In the genomic region with DNA sequence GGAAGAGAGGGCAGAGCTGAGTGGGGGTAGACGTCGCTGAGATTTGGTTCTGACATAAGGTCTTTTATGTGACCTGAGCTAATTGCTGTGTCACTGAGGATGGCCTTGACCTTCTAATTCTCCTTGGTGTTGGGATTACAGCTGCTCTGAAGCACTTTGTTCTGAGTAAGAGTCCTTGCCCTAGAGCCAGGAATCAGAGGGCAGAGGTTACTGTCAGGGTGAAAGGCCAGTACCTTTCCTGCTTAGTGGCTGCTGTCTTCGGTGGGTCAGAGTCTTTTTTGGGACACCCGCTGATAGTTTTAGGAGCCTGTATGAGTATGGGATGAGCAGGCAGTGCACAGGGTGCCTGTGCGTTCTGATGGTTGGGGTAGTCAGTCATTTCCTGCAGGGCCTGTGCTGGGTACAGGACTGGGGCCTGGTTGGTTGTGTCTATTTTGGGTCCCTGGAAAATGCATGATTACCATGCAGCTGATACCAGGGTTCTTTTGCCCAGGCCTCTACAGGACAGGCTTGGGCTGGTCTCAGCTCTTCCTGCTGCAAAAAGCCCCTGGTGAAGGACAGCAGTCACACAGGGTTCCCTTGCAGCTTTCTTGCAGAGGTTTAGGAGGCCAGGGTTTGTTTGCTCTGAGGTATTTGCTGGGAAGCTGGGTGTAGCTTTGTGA, we compare ENCODE assay signal across 11 mouse cellular contexts. TPM values are rescaled to one million over a fixed set of nuclear protein-coding genes. Genes with fewer than 3 reads are reported as not detected.
DNase-seq lines count a peak whose midpoint lies in the region; ATAC-seq and TF ChIP-seq lines count a peak whose summit lies in the region.
"Had no signal": no experiment of that assay in that cellular context is flagged by ENCODE, and none has a peak within 500 bp of the region (broad histone marks: within the 10 kb centered on the region; RNA-seq: fewer than 3 reads in every experiment).

No protein-coding gene starts in this region.

- WGBS in hindbrain, embryonic 13.5 days = 70% methylated on average over 5 of the region's 5 CpGs
- 64% methylated on average over 5 of the region's 5 CpGs for WGBS in hindbrain, embryonic 11.5 days
- 71% methylated on average over 5 of the region's 5 CpGs for WGBS in limb, embryonic 13.5 days

- H3K4me2 ChIP-seq in hindbrain, embryonic 13.5 days = no peak overlapping the region
- H3K4me2 ChIP-seq in hindbrain, embryonic 11.5 days (replicated peaks; ENCODE audit: low read depth, low read length) = no peak overlapping the region
- H3K4me2 ChIP-seq in limb, embryonic 13.5 days (replicated peaks) = no peak overlapping the region
- H3K4me2 ChIP-seq: forebrain, embryonic 12.5 days had no signal

- peak overlapping the region; percentile 3; the same call in 1 of the 2 replicates for H3K9ac ChIP-seq in hindbrain, embryonic 13.5 days
- no peak overlapping the region for H3K9ac ChIP-seq in hindbrain, embryonic 11.5 days (ENCODE audit: low read depth, low read length)
- H3K9ac ChIP-seq in ES-Bruce4 (ENCODE audit: low read depth, poor library complexity, severe bottlenecking) = no peak overlapping the region
- H3K9ac ChIP-seq in limb, embryonic 13.5 days = peak overlapping the region; percentile 39; the same call in 1 of the 2 replicates

- no peak for TF ChIP-seq CTCF in ES-Bruce4 (IDR thresholded peaks at IDR 0.05; ENCODE audit: low read depth, low read length)

- peaks cover 42% of the 10 kb centered on the region for H3K4me1 ChIP-seq in hindbrain, embryonic 13.5 days (replicated peaks)
- H3K4me1 ChIP-seq in hindbrain, embryonic 11.5 days (replicated peaks; ENCODE audit: control insufficient read depth, insufficient read depth, low read length) = peaks cover 2% of the 10 kb centered on the region; the same call in 1 of the 2 replicates
- H3K4me1 ChIP-seq in ES-Bruce4 (ENCODE audit: control insufficient read depth, insufficient read depth, low read length) = peaks cover 32% of the 10 kb centered on the region
- peaks cover 27% of the 10 kb centered on the region for H3K4me1 ChIP-seq in limb, embryonic 13.5 days

- no peaks in the 10 kb centered on the region for H3K27me3 ChIP-seq in hindbrain, embryonic 13.5 days
- no peaks in the 10 kb centered on the region for H3K27me3 ChIP-seq in hindbrain, embryonic 11.5 days (ENCODE audit: control insufficient read depth, insufficient read depth, low read length)
- no peaks in the 10 kb centered on the region for H3K27me3 ChIP-seq in ES-Bruce4 (ENCODE audit: control insufficient read depth, insufficient read depth, low read length, poor library complexity, severe bottlenecking)
- H3K27me3 ChIP-seq in limb, embryonic 13.5 days = no peaks in the 10 kb centered on the region
- H3K27me3 ChIP-seq: forebrain, embryonic 12.5 days had no signal

- no peak for TF ChIP-seq EP300 in ES-Bruce4 (IDR thresholded peaks at IDR 0.05; ENCODE audit: insufficient read depth, low read depth, low read length)

- no peak overlapping the region for H3K27ac ChIP-seq in hindbrain, embryonic 13.5 days
- no peak overlapping the region for H3K27ac ChIP-seq in hindbrain, embryonic 11.5 days (ENCODE audit: low read depth, low read length)
- peak overlapping the region; percentile 93 for H3K27ac ChIP-seq in ES-Bruce4 (ENCODE audit: insufficient read depth, low read length)
- H3K27ac ChIP-seq in limb, embryonic 13.5 days = no peak overlapping the region
- H3K27ac ChIP-seq: forebrain, embryonic 12.5 days had no signal

- no peak for TF ChIP-seq POLR2A in ES-Bruce4 (IDR thresholded peaks at IDR 0.05; ENCODE audit: insufficient read depth, low read length)

- H3K36me3 ChIP-seq in hindbrain, embryonic 13.5 days = peaks cover 36% of the 10 kb centered on the region
- H3K36me3 ChIP-seq in hindbrain, embryonic 11.5 days (ENCODE audit: control insufficient read depth, insufficient read depth, low read length) = peaks cover 7% of the 10 kb centered on the region
- peaks cover 28% of the 10 kb centered on the region for H3K36me3 ChIP-seq in ES-Bruce4 (ENCODE audit: control insufficient read depth, insufficient read depth, low read length, poor library complexity, severe bottlenecking)
- peaks cover 58% of the 10 kb centered on the region for H3K36me3 ChIP-seq in limb, embryonic 13.5 days

- H3K4me3 ChIP-seq in hindbrain, embryonic 13.5 days = no peak overlapping the region
- no peak overlapping the region for H3K4me3 ChIP-seq in hindbrain, embryonic 11.5 days (ENCODE audit: low read depth, low read length)
- H3K4me3 ChIP-seq in ES-Bruce4 (ENCODE audit: low read depth, low read length) = no peak overlapping the region
- H3K4me3 ChIP-seq in limb, embryonic 13.5 days = no peak overlapping the region
- H3K4me3 ChIP-seq: forebrain, embryonic 12.5 days had no signal

- DNase-seq in adrenal gland, adult 8-10 months = peak; percentile 52
- DNase-seq in adrenal gland, adult 18-20 months (ENCODE audit: low spot score in 2 of 2) = no peak
- DNase-seq in hindbrain, embryonic 11.5 days (ENCODE audit: low spot score) = no peak
- DNase-seq in gastrocnemius, postnatal 4 days (ENCODE audit: low spot score in 2 of 2) = no peak
- no peak for DNase-seq in cerebellum, postnatal 4 days (ENCODE audit: low spot score in 2 of 2)
- DNase-seq: gastrocnemius, postnatal 10 days; thymus, postnatal 25 days had no signal

- no peaks in the 10 kb centered on the region for H3K9me3 ChIP-seq in hindbrain, embryonic 13.5 days
- H3K9me3 ChIP-seq in hindbrain, embryonic 11.5 days (ENCODE audit: control insufficient read depth, low read length) = no peaks in the 10 kb centered on the region
- no peaks in the 10 kb centered on the region for H3K9me3 ChIP-seq in ES-Bruce4 (replicated peaks; ENCODE audit: control insufficient read depth, insufficient read depth, low read length, poor library complexity, severe bottlenecking)
- no peaks in the 10 kb centered on the region for H3K9me3 ChIP-seq in limb, embryonic 13.5 days
- H3K9me3 ChIP-seq: forebrain, embryonic 12.5 days had no signal

- ATAC-seq in hindbrain, embryonic 13.5 days (ENCODE audit: low FRiP score) = no peak
- no peak for ATAC-seq in hindbrain, embryonic 11.5 days (ENCODE audit: low FRiP score)
- no peak for ATAC-seq in limb, embryonic 13.5 days (ENCODE audit: low FRiP score, low read depth)

RNA-seq across cellular contexts. Expression of a gene that starts 22.2 kb away (rescaled TPM):
- total RNA-seq in adrenal gland, adult 8-10 months (2022) = 10 to 100 TPM; 52.7 to 76.9 (median 68.2) TPM
- 10 to 100 TPM; 47.8 to 65.5 TPM for total RNA-seq in adrenal gland, adult 18-20 months (2021)
- polyA plus RNA-seq in hindbrain, embryonic 13.5 days (2015; fragmentation: Nextera tagmentation; extraction: Ambion mirVana) = 47.4 and 47.6 TPM in 2 replicates
- polyA plus RNA-seq in hindbrain, embryonic 11.5 days (2014; fragmentation: Nextera tagmentation; extraction: Ambion mirVana) = 38.6 and 39.1 TPM in 2 replicates
- polyA plus RNA-seq in ES-Bruce4 (2011; ENCODE audit: insufficient read depth, insufficient read length, low read depth, missing spikeins) = 31.5 and 35.5 TPM in 2 replicates
- polyA plus RNA-seq in limb, embryonic 13.5 days (2015; fragmentation: Nextera tagmentation; extraction: Ambion mirVana) = 34.4 and 35.7 TPM in 2 replicates
- total RNA-seq in gastrocnemius, postnatal 4 days (2021) = 10 to 100 TPM; 21.6 to 24.6 TPM

RNA-seq across cellular contexts. Expression of a gene that starts 38.4 kb away (rescaled TPM):
- total RNA-seq in adrenal gland, adult 8-10 months (2022) = 10 to 100 TPM in 1 of 4 experiments, 1 to 10 TPM in 3; 4.4 to 14.6 (median 5.4) TPM
- 1 to 10 TPM; 4.2 to 5.6 TPM for total RNA-seq in adrenal gland, adult 18-20 months (2021)
- polyA plus RNA-seq in hindbrain, embryonic 13.5 days (2015; fragmentation: Nextera tagmentation; extraction: Ambion mirVana) = 8.3 and 8.8 TPM in 2 replicates
- 3.4 and 5.6 TPM in 2 replicates for polyA plus RNA-seq in hindbrain, embryonic 11.5 days (2014; fragmentation: Nextera tagmentation; extraction: Ambion mirVana)
- polyA plus RNA-seq in ES-Bruce4 (2011; ENCODE audit: insufficient read depth, insufficient read length, low read depth, missing spikeins) = 53.8 and 61.5 TPM in 2 replicates
- polyA plus RNA-seq in limb, embryonic 13.5 days (2015; fragmentation: Nextera tagmentation; extraction: Ambion mirVana) = 15.6 and 15.8 TPM in 2 replicates
- 10 to 100 TPM; 14.0 to 14.8 TPM for total RNA-seq in gastrocnemius, postnatal 4 days (2021)

Comparison
In these comparisons a context has a peak if more than half of its experiments do, and no peak if none do; other contexts are left out.
1. H3K9ac ChIP-seq: peak in hindbrain, embryonic 13.5 days (single experiment) and limb, embryonic 13.5 days (single experiment); none in hindbrain, embryonic 11.5 days (single experiment) and ES-Bruce4 (single experiment).